Mouse (Mus musculus) embryonic fibroblast, embryonic 13.5 days (primary cell): ENCODE results near the gene Pigt.

ENCODE experiments used
- CTCF ChIP-seq: IDR thresholded peaks from 2 replicates; pipeline ENCODE4 v1.5.1; 2011; ENCODE audit warnings: mild to moderate bottlenecking, control low read depth, low read length, moderate library complexity, borderline replicate concordance; ENCODE audit not compliant: insufficient read depth
- POLR2A ChIP-seq: IDR thresholded peaks from 2 replicates; pipeline ENCODE4 v1.6.1; 2011; ENCODE audit warnings: low read depth, mild to moderate bottlenecking, control low read depth, low read length, moderate library complexity

- no peak for TF ChIP-seq POLR2A
- TF ChIP-seq CTCF = no peak
Observed at GRCm38 (mm10) chr2:164505619-164506347, 8.5 kb downstream of the Pigt start.
